Mouse (Mus musculus) embryonic facial prominence, embryonic 14.5 days (tissue): ENCODE measurements around the gene Fastkd3. TPM values are rescaled to one million over a fixed set of nuclear protein-coding genes. Genes with fewer than 3 reads are reported as not detected.

Experiments used
- ATAC-seq: fragments of 200-750 bp; cut with Nextera tagmentation; 2 replicates; pipeline ENCODE4 v1.8.0; 2017; ENCODE audit warnings: low read depth, moderate number of reproducible peaks, moderate TSS enrichment
- DNase-seq: peaks from one replicate; pipeline ENCODE4 v3.0.0-alpha.2; 2015; ENCODE audit warnings: low spot score
- H3K27ac ChIP-seq: fragments of 300-500 bp; sonication (generic); replicated peaks from 2 replicates; pipeline ENCODE4 v1.5.1; 2014; ENCODE audit warnings: low read depth, mild to moderate bottlenecking, low read length, moderate library complexity
- H3K27me3 ChIP-seq: fragments of 300-500 bp; sonication (generic); replicated peaks from 2 replicates; pipeline ENCODE4 v1.6.1; 2014; ENCODE audit warnings: low read length; ENCODE audit not compliant: control insufficient read depth, insufficient read depth
- H3K36me3 ChIP-seq: fragments of 300-500 bp; sonication (generic); 2 replicates; pipeline ENCODE4 v1.6.1; 2014; ENCODE audit warnings: low read length, mixed read lengths; ENCODE audit not compliant: control insufficient read depth, insufficient read depth
- H3K4me1 ChIP-seq: fragments of 300-500 bp; sonication (generic); 2 replicates; pipeline ENCODE4 v1.6.1; 2014; ENCODE audit warnings: antibody characterized with exemption, low read length; ENCODE audit not compliant: control insufficient read depth, insufficient read depth
- H3K4me2 ChIP-seq: fragments of 300-500 bp; sonication (generic); 2 replicates; pipeline ENCODE4 v1.6.1; 2014; ENCODE audit warnings: low read depth, mild to moderate bottlenecking, low read length, moderate library complexity, mixed read lengths
- H3K4me3 ChIP-seq: fragments of 300-500 bp; sonication (generic); 2 replicates; pipeline ENCODE4 v1.5.1; 2014; ENCODE audit warnings: low read depth, mild to moderate bottlenecking, low read length
- H3K9ac ChIP-seq: fragments of 300-500 bp; sonication (generic); 2 replicates; pipeline ENCODE4 v1.6.1; 2014; ENCODE audit warnings: low read depth, mild to moderate bottlenecking, low read length, moderate library complexity, mixed read lengths
- H3K9me3 ChIP-seq: fragments of 300-500 bp; sonication (generic); 2 replicates; pipeline ENCODE4 v1.6.1; 2016; ENCODE audit warnings: low read length; ENCODE audit not compliant: control insufficient read depth
- WGBS: fragments of 180-500 bp; shearing (Covaris S2); extraction: QIAGEN DNeasy Blood & Tissue Kit; methylation state at CpG from one replicate; pipeline ENCODE4 v1.1.7; 2014; 5-methylcytosine and 5-hydroxymethylcytosine counted together
- polyA plus RNA-seq: library from polyadenylated mRNA; unstranded; fragments of >200 nt; fragmentation: Nextera tagmentation; extraction: Ambion mirVana; gene quantifications from 2 replicates; pipeline ENCODE4 v1.2.1, GENCODE M21; 2014

Gene Fastkd3
- polyA plus RNA-seq, 1 experiment from 2014 or later = 25.1 TPM

DNA sequence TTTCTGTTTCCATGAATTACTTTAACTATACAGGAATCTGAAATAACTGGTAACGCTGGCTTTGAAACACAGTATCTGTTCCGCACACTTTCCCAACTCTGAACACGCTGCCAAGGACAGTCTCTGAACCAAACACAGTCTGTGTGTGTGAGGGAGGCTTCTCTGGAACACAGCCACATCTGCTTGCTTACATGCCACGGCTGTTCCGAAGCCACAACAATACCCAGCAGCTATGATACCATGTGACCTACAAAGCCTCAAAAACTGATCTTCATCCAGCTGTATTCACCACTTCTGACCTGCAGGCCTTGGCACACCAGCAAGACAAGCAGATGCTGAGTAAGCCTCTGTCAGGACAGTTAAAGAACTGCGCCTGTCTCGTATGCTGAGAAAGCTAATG is 4.1 kb upstream of the Fastkd3 start:
- Histone ChIP-seq H3K36me3 (peaks cover 33% of the 10 kb centered on the region; the same call in 1 of the 2 replicates), H3K27ac (no peak overlapping the region), H3K4me3 (no peak overlapping the region), H3K4me1 (peaks cover 4% of the 10 kb centered on the region; the same call in 1 of the 2 replicates), H3K9ac (no peak overlapping the region), H3K4me2 (no peak overlapping the region), H3K27me3 (no peaks in the 10 kb centered on the region), H3K9me3 (no peaks in the 10 kb centered on the region)
- WGBS = 86% methylated on average over 7 of the region's 7 CpGs
- ATAC-seq (no peak), DNase-seq (no peak)

DNA sequence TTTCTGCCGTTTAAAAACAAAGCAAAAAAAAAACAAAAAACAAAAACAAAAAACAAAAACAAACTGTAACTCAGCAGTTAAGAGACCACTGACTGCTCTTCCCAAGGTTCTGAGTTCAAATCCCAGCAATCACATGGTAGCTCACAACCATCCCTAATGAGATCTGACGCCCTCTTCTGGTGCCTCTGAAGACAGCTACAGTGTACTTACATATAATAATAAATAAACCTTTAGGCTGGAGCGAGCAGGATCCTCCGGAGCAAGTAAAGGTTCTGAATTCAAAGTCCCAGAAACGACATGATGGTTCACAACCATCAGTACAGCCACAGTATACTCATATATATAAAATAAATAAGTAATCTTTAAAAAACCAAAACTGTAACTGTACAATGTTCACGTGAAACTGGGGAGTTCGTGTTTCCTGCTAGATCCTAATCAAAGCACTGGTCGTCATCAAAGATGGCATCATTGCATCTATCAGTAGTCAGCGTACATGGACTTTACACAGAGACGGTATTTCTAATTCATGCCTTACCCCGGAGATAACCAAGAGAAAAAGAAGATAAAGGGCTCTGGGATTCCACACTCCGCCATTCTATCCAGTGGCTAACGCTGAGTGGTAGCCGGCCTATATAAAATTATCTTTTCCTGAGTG is 821 bp upstream of the Fastkd3 start:
- DNase-seq (no peak), ATAC-seq (no peak)
- Histone ChIP-seq H3K27ac (peak overlapping the region; percentile 76), H3K4me3 (peak overlapping the region; percentile 87), H3K4me2 (peak overlapping the region; percentile 94), H3K9ac (peak overlapping the region; percentile 85), H3K4me1 (peaks cover 6% of the 10 kb centered on the region; the same call in 1 of the 2 replicates), H3K27me3 (no peaks in the 10 kb centered on the region), H3K36me3 (peaks cover 44% of the 10 kb centered on the region), H3K9me3 (no peaks in the 10 kb centered on the region)
- 21% methylated on average over 14 of the region's 14 CpGs for WGBS

DNA sequence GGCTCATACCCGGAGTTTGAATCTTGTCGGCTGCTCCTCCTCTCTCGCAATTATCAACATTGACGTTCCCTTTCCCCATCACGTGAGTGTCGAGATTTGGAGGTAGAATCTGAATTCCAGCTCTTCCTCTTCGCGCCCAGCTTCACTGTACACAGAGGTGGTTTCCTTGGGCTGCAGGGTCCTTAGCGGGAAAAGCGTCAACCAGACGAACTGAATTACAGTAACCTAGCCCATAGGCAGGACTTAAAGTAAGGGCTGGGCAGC is 415 bp downstream of the Fastkd3 start:
- ATAC-seq = peak; percentile 0; the same call in 1 of the 2 replicates
- H3K36me3 ChIP-seq = peaks cover 45% of the 10 kb centered on the region

DNA sequence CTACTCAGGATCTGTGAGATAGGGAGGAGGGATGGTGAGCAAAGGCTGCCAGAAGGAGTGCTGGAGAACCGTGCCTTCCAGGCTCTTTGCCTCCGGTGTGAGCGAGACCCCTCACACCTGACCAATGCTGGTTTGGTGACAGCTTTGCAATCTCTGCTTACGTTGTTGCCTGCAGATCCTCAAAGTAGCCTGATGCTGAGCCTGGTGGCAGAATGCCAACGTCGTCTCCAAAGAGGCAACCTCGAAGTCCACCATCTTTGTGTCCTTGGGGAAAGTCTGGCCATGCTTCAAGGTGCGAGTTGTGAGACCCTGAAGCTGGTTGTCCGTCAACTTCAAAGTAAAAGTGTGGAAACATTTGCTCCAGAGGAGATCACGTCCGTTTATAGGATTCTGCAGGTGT is 1.9 kb downstream of the Fastkd3 start:
- Histone ChIP-seq H3K36me3 (peaks cover 55% of the 10 kb centered on the region), H3K27me3 (no peaks in the 10 kb centered on the region), H3K27ac (no peak overlapping the region), H3K9ac (no peak overlapping the region), H3K9me3 (no peaks in the 10 kb centered on the region), H3K4me1 (peaks cover 6% of the 10 kb centered on the region; the same call in 1 of the 2 replicates), H3K4me2 (no peak overlapping the region), H3K4me3 (no peak overlapping the region)
- WGBS = 93% methylated on average over 11 of the region's 11 CpGs
- no peak for ATAC-seq
- no peak for DNase-seq

More for the DNA sequence above, 415 bp downstream of the Fastkd3 start:
- DNase-seq = peak; percentile 17
- Histone ChIP-seq H3K27me3 (no peaks in the 10 kb centered on the region), H3K4me1 (peaks cover 6% of the 10 kb centered on the region; the same call in 1 of the 2 replicates), H3K9me3 (no peaks in the 10 kb centered on the region), H3K4me3 (peak overlapping the region; percentile 87), H3K27ac (peak overlapping the region; percentile 81), H3K4me2 (peak overlapping the region; percentile 94), H3K9ac (peak overlapping the region; percentile 85)
- WGBS = 1% methylated on average over 11 of the region's 11 CpGs

DNA sequence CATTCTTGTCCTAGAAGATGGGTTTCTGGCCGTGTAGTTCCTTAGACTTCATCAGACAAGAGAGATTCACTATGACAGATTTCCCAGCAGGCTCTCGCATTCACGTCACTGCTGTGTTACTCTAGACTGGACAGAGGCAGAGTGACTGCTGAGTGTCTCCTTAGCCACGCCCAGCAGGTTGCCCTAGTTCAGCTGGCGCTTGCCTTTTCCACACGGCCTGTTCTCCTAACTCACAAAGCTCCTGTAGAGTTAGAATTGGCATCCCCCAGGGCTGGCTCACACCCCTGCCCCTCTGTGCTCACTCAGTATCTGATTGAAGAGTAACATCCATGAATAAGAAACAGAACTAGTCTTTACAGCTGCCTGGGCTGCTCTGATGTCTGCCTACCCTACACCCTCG is 3.4 kb downstream of the Fastkd3 start:
- H3K4me2 ChIP-seq = no peak overlapping the region
- DNase-seq = no peak
- peak overlapping the region; percentile 14; the same call in 1 of the 2 replicates for H3K9ac ChIP-seq
- no peak overlapping the region for H3K27ac ChIP-seq
- H3K27me3 ChIP-seq = no peaks in the 10 kb centered on the region
- no peak overlapping the region for H3K4me3 ChIP-seq
- peaks cover 6% of the 10 kb centered on the region; the same call in 1 of the 2 replicates for H3K4me1 ChIP-seq
- no peaks in the 10 kb centered on the region for H3K9me3 ChIP-seq
- no peak for ATAC-seq
- peaks cover 67% of the 10 kb centered on the region for H3K36me3 ChIP-seq
- WGBS = 81% methylated on average over 7 of the region's 7 CpGs

DNA sequence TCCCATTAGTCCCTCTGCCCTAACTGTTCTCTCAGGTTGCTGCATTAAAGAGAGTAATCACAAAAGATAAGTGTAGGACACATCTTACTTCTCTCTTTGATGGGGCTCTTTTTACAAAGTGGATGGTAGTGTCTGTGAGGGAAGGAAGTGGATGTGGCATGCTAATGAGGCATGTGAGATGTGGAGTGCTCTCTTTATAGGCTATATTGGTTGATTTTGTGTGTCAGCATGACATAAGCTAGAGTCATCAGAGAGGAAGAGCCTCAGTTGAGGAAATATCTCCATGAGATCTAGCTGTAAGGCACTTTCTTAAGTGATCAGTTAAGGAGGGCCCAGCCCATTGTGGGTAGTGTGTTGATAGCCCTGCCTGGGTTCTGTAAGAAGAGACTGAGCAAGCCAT is 6.3 kb downstream of the Fastkd3 start:
- Histone ChIP-seq H3K9ac (no peak overlapping the region), H3K27ac (no peak overlapping the region), H3K9me3 (no peaks in the 10 kb centered on the region), H3K4me3 (no peak overlapping the region), H3K4me2 (no peak overlapping the region), H3K27me3 (no peaks in the 10 kb centered on the region), H3K4me1 (no peaks in the 10 kb centered on the region), H3K36me3 (peaks cover 95% of the 10 kb centered on the region)
- ATAC-seq (no peak), DNase-seq (no peak)

DNA sequence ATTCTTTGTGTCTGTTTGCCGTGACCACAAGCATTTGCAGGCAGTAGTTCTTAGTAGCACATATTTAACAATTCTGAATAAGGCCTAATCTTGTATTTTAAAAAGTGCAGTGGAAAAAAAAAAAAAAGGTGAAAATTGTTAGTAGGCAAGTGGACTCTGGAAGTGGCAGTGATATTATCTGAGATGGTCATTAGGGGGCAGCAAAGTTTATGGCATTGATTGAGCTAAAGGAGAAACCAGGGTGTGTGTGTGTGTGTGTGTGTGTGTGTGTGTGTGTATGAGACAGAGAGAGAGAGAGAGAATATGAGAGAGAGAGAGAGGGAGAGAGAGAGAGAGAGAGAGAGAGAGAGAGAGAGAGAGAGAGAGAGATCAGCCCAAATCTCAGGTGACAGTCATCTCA is 11.8 kb downstream of the Fastkd3 start:
- H3K9ac ChIP-seq = no peak overlapping the region
- no peaks in the 10 kb centered on the region for H3K27me3 ChIP-seq
- H3K4me2 ChIP-seq = no peak overlapping the region
- no peak overlapping the region for H3K4me3 ChIP-seq
- 68% methylated on average over 1 of the region's 1 CpGs for WGBS
- peaks cover 44% of the 10 kb centered on the region for H3K36me3 ChIP-seq
- H3K4me1 ChIP-seq = no peaks in the 10 kb centered on the region
- ATAC-seq (no peak), DNase-seq (peak; percentile 38)
- no peaks in the 10 kb centered on the region for H3K9me3 ChIP-seq
- H3K27ac ChIP-seq = no peak overlapping the region

DNA sequence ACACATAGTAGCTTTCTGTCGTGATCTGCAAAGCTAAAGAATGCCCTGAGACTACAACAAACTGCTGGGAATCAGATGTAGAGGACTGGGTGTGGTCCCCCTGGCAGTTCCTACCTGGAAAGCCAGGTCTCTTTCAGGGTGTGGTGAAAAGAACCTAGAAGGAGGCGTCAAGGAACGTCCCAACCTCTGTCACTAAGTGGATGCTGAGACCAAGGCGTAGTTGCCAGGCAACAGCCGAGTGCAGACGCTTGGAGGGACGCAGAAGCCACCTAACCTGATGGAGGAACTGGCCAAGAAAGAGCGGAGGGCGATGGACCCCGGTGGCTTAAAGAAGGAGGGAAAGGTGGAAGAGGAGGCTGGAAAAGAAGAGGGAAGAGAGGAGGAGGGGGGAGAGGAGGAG is 15.2 kb downstream of the Fastkd3 start, which contains the start of gene 1700001L19Rik:
Gene 1700001L19Rik (plus strand): TSS at position 223 of the 400 bp plus-strand sequence.
- DNase-seq (no peak), ATAC-seq (no peak)
- Histone ChIP-seq H3K4me1 (peaks cover 3% of the 10 kb centered on the region; the same call in 1 of the 2 replicates), H3K4me3 (peak within 1 kb of the TSS; percentile 17; the same call in 1 of the 2 replicates), H3K27ac (no peak within 1 kb of the TSS), H3K4me2 (peak within 1 kb of the TSS; percentile 39), H3K27me3 (no peaks in the 10 kb centered on the region), H3K36me3 (peaks cover 10% of the 10 kb centered on the region), H3K9ac (no peak within 1 kb of the TSS), H3K9me3 (no peaks in the 10 kb centered on the region)
- WGBS = 12% methylated on average over 10 of the region's 10 CpGs

DNA sequence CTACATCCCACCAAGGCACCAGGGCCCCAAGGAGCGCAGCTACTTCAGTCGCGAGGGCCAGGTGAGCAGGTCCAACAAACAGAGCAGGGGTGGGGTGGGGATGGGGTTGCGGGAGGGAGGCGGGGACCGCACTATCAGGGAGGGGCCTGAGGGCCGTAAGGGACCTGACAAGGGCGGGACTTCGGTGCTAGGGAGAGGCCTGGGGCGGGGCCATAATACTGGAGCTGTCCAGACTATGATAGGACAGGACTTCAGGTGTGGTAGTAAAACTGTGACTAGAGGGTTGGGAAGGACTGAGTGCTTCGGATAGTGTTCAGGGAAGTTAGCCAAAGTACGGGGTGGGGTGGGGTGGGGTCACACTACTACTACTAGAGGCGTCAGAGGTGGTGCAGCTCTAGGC is 15.6 kb downstream of the Fastkd3 start:
- ATAC-seq (peak; percentile 62; the same call in 1 of the 2 replicates), DNase-seq (no peak)
- Histone ChIP-seq H3K9me3 (no peaks in the 10 kb centered on the region), H3K4me1 (peaks cover 3% of the 10 kb centered on the region; the same call in 1 of the 2 replicates), H3K9ac (no peak overlapping the region), H3K36me3 (peaks cover 5% of the 10 kb centered on the region), H3K4me3 (peak overlapping the region; percentile 17; the same call in 1 of the 2 replicates), H3K27me3 (no peaks in the 10 kb centered on the region), H3K27ac (no peak overlapping the region), H3K4me2 (peak overlapping the region; percentile 39)
- WGBS = 17% methylated on average over 8 of the region's 13 CpGs
